In genomic region chr2:51613716-51614115, GRCm38 (mm10) we compare ENCODE assay signal across 32 mouse cellular contexts. TPM values are rescaled to one million over a fixed set of nuclear protein-coding genes. Genes with fewer than 3 reads are reported as not detected.
"Had no signal": no experiment of that assay in that cellular context is flagged by ENCODE, and none has a peak within 500 bp of the region (broad histone marks: within the 10 kb centered on the region; RNA-seq: fewer than 3 reads in every experiment).

No protein-coding gene starts in this region.

- DNase-seq: kidney, postnatal 25 days; layer of hippocampus, adult 9-11 months; liver; lung, adult 18-20 months; lung, postnatal 10 days; lung, postnatal 36 days; retina, postnatal 1 day; right cerebral cortex, postnatal 25 days; spleen, adult 18-20 months; thymus, adult 18-20 months; thymus, postnatal 36 days had no signal

RNA-seq across cellular contexts. Expression of gene Tas2r134, which starts 13.6 kb away (rescaled TPM):
- total RNA-seq: layer of hippocampus, adult 2 months; layer of hippocampus, postnatal 25 days; left cerebral cortex, adult 18-20 months; left cerebral cortex, postnatal 25 days; monocyte, adult 5-6 weeks; neutrophil, adult 5-6 weeks had no signal
- polyA plus RNA-seq: kidney, postnatal 0 days; large intestine, adult 2 months; limb, embryonic 10.5 days; limb, embryonic 13.5 days; liver, embryonic 12.5 days; liver, embryonic 15.5 days; lung, embryonic 15.5 days; midbrain, embryonic 10.5 days; midbrain, embryonic 13.5 days; midbrain, embryonic 16.5 days; myocyte; neural tube, embryonic 13.5 days; stomach, embryonic 16.5 days; testis, adult 2 months; urinary bladder, adult 2 months had no signal
